Mouse (Mus musculus): ENCODE results near the gene Setd3. TPM values are rescaled to one million over a fixed set of nuclear protein-coding genes. Genes with fewer than 3 reads are reported as not detected.

The Setd3 gene
- polyA plus RNA-seq, 1 experiment from 2014 or later: 49.1 TPM

GRCm38 (mm10) chr12:108193878-108194277 lies 14.8 kb upstream of the Setd3 start:
- ATAC-seq: no peak
- Histone ChIP-seq H3K36me3 (ENCODE audit: control insufficient read depth, insufficient read depth) (peaks cover 90% of the 10 kb centered on the region), H3K27me3 (replicated peaks; ENCODE audit: control insufficient read depth, insufficient read depth, low read length) (no peaks in the 10 kb centered on the region)

GRCm38 (mm10) chr12:108187541-108188091 lies 8.5 kb upstream of the Setd3 start:
- ATAC-seq: no peak
- no peaks in the 10 kb centered on the region for H3K4me1 ChIP-seq (replicated peaks; ENCODE audit: control insufficient read depth, insufficient read depth, low read length)
- no peaks in the 10 kb centered on the region for H3K9me3 ChIP-seq (ENCODE audit: control insufficient read depth)
- H3K36me3 ChIP-seq (ENCODE audit: control insufficient read depth, insufficient read depth): peaks cover 79% of the 10 kb centered on the region
- no peaks in the 10 kb centered on the region for H3K27me3 ChIP-seq (replicated peaks; ENCODE audit: control insufficient read depth, insufficient read depth, low read length)
- no peak overlapping the region for H3K4me3 ChIP-seq (ENCODE audit: low read depth, low read length)
- H3K9ac ChIP-seq (ENCODE audit: low read depth, low read length): no peak overlapping the region
- TF ChIP-seq CTCF (IDR thresholded peaks at IDR 0.05; ENCODE audit: low read depth): peak; percentile 41
- no peak overlapping the region for H3K4me2 ChIP-seq (replicated peaks; ENCODE audit: low read depth)
- H3K27ac ChIP-seq (ENCODE audit: low read depth, low read length): no peak overlapping the region
- WGBS: 91% methylated on average over 6 of the region's 6 CpGs

More at GRCm38 (mm10) chr12:108193878-108194277, 14.8 kb upstream of the Setd3 start:
- Histone ChIP-seq H3K9ac (ENCODE audit: low read depth, low read length) (no peak overlapping the region), H3K27ac (ENCODE audit: low read depth, low read length) (no peak overlapping the region), H3K4me3 (ENCODE audit: low read depth, low read length) (no peak overlapping the region), H3K9me3 (ENCODE audit: control insufficient read depth) (no peaks in the 10 kb centered on the region), H3K4me1 (replicated peaks; ENCODE audit: control insufficient read depth, insufficient read depth, low read length) (no peaks in the 10 kb centered on the region), H3K4me2 (replicated peaks; ENCODE audit: low read depth) (no peak overlapping the region)
- WGBS: 78% methylated on average over 5 of the region's 5 CpGs
- TF ChIP-seq CTCF (IDR thresholded peaks at IDR 0.05; ENCODE audit: low read depth): no peak

DNA sequence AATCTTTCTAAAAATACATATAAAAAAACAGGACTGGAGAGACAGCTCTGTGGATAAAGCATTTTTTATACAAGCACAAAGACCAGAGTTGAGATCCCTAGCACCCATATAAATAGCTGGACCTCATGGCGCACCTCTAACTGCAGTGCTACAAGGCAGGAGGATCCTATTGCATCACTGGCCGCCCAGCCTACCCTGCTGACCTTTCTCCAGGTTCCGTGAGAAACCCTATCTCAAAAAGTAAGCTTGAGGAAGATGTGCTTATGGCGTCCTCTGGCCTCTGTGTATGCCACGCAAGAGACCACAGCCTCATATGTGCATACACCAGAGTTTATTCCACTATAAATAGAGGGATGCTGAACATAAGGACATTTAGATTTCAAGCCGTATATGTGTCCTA lies 2.6 kb upstream of the Setd3 start:
- TF ChIP-seq CTCF (IDR thresholded peaks at IDR 0.05; ENCODE audit: low read depth): no peak
- no peaks in the 10 kb centered on the region for H3K27me3 ChIP-seq (replicated peaks; ENCODE audit: control insufficient read depth, insufficient read depth, low read length)
- H3K4me1 ChIP-seq (replicated peaks; ENCODE audit: control insufficient read depth, insufficient read depth, low read length): no peaks in the 10 kb centered on the region
- no peak overlapping the region for H3K4me2 ChIP-seq (replicated peaks; ENCODE audit: low read depth)
- 87% methylated on average over 6 of the region's 6 CpGs for WGBS
- H3K27ac ChIP-seq (ENCODE audit: low read depth, low read length): no peak overlapping the region
- no peak overlapping the region for H3K9ac ChIP-seq (ENCODE audit: low read depth, low read length)
- no peaks in the 10 kb centered on the region for H3K9me3 ChIP-seq (ENCODE audit: control insufficient read depth)
- ATAC-seq: no peak
- peaks cover 33% of the 10 kb centered on the region for H3K36me3 ChIP-seq (ENCODE audit: control insufficient read depth, insufficient read depth)
- H3K4me3 ChIP-seq (ENCODE audit: low read depth, low read length): no peak overlapping the region

GRCm38 (mm10) chr12:108179321-108180266 lies 480 bp upstream of the Setd3 start, which contains the start of gene Ccnk:
Gene Ccnk, plus strand, starts transcription at chr12:108179579.
- H3K4me2 ChIP-seq (replicated peaks; ENCODE audit: low read depth): peak within 1 kb of the TSS; percentile 93
- TF ChIP-seq CTCF (IDR thresholded peaks at IDR 0.05; ENCODE audit: low read depth): peak; percentile 53
- under 1% methylated on average over 78 of the region's 82 CpGs for WGBS
- 0 out of 2 replicates have a peak, but pooled peaks cover 2% of the 10 kb centered on the region for H3K4me1 ChIP-seq (replicated peaks; ENCODE audit: control insufficient read depth, insufficient read depth, low read length)
- H3K4me3 ChIP-seq (ENCODE audit: low read depth, low read length): peak within 1 kb of the TSS; percentile 97
- H3K27me3 ChIP-seq (replicated peaks; ENCODE audit: control insufficient read depth, insufficient read depth, low read length): no peaks in the 10 kb centered on the region
- ATAC-seq: peak; percentile 96
- no peaks in the 10 kb centered on the region for H3K9me3 ChIP-seq (ENCODE audit: control insufficient read depth)
- H3K36me3 ChIP-seq (ENCODE audit: control insufficient read depth, insufficient read depth): peaks cover 17% of the 10 kb centered on the region
- H3K27ac ChIP-seq (ENCODE audit: low read depth, low read length): peak within 1 kb of the TSS; percentile 99
- H3K9ac ChIP-seq (ENCODE audit: low read depth, low read length): peak within 1 kb of the TSS; percentile 98

GRCm38 (mm10) chr12:108178331-108179245 lies 526 bp downstream of the Setd3 start:
- peak overlapping the region; percentile 98 for H3K9ac ChIP-seq (ENCODE audit: low read depth, low read length)
- H3K4me2 ChIP-seq (replicated peaks; ENCODE audit: low read depth): peak overlapping the region; percentile 93
- H3K27ac ChIP-seq (ENCODE audit: low read depth, low read length): peak overlapping the region; percentile 99
- WGBS: under 1% methylated on average over 88 of the region's 103 CpGs
- peak; percentile 65 for ATAC-seq
- no peaks in the 10 kb centered on the region for H3K9me3 ChIP-seq (ENCODE audit: control insufficient read depth)
- H3K4me3 ChIP-seq (ENCODE audit: low read depth, low read length): peak overlapping the region; percentile 97
- H3K27me3 ChIP-seq (replicated peaks; ENCODE audit: control insufficient read depth, insufficient read depth, low read length): no peaks in the 10 kb centered on the region
- H3K4me1 ChIP-seq (replicated peaks; ENCODE audit: control insufficient read depth, insufficient read depth, low read length): 0 out of 2 replicates have a peak, but pooled peaks cover 3% of the 10 kb centered on the region
- H3K36me3 ChIP-seq (ENCODE audit: control insufficient read depth, insufficient read depth): peaks cover 12% of the 10 kb centered on the region
- TF ChIP-seq CTCF (IDR thresholded peaks at IDR 0.05; ENCODE audit: low read depth): no peak

Measured in intestine, postnatal 0 days (tissue).